ENCODE assay signal across 9 mouse cellular contexts in genomic region chr2:165512870-165513600, GRCm38 (mm10). TPM values are rescaled to one million over a fixed set of nuclear protein-coding genes. Genes with fewer than 3 reads are reported as not detected.
DNase-seq lines count a peak whose midpoint lies in the region; ATAC-seq and TF ChIP-seq lines count a peak whose summit lies in the region.
"Had no signal": no experiment of that assay in that cellular context is flagged by ENCODE, and none has a peak within 500 bp of the region (broad histone marks: within the 10 kb centered on the region; RNA-seq: fewer than 3 reads in every experiment).

No protein-coding gene starts in this region.

- no peak overlapping the region for H3K27ac ChIP-seq in heart, embryonic 11.5 days (ENCODE audit: low read depth, low read length)
- H3K27ac ChIP-seq in hindbrain, postnatal 0 days = no peak overlapping the region
- H3K27ac ChIP-seq: liver, embryonic 13.5 days had no signal

- no peak for ATAC-seq in heart, embryonic 11.5 days (replicated peaks; ENCODE audit: insufficient number of reproducible peaks, low FRiP score, low TSS enrichment)
- peak; percentile 80 for ATAC-seq in hindbrain, postnatal 0 days

- intact Hi-C loops in gastrocnemius, postnatal 36 days (cut with DNase I) = no loop called here
- intact Hi-C loops in left cerebral cortex, postnatal 25 days (cut with DNase I) = no loop called here

- H3K4me2 ChIP-seq in heart, embryonic 11.5 days = no peak overlapping the region
- no peak overlapping the region for H3K4me2 ChIP-seq in hindbrain, postnatal 0 days (ENCODE audit: low read depth, low read length)
- H3K4me2 ChIP-seq: liver, embryonic 13.5 days had no signal

- no peak for TF ChIP-seq CTCF in hindbrain, postnatal 0 days (IDR thresholded peaks at IDR 0.05; ENCODE audit: low read depth)

- H3K4me3 ChIP-seq in heart, embryonic 11.5 days (ENCODE audit: low read depth, low read length) = no peak overlapping the region
- no peak overlapping the region for H3K4me3 ChIP-seq in hindbrain, postnatal 0 days (ENCODE audit: low read length)
- H3K4me3 ChIP-seq: liver, embryonic 13.5 days had no signal

- 41% methylated on average over 11 of the region's 11 CpGs for WGBS in heart, embryonic 11.5 days (ENCODE audit: insufficient replicate concordance)
- WGBS in hindbrain, postnatal 0 days = 19% methylated on average over 11 of the region's 11 CpGs

- H3K27me3 ChIP-seq in heart, embryonic 11.5 days (ENCODE audit: control insufficient read depth, insufficient read depth, low read length) = peaks cover 6% of the 10 kb centered on the region; the same call in 1 of the 2 replicates
- H3K27me3 ChIP-seq in hindbrain, postnatal 0 days (ENCODE audit: insufficient read depth, low read length) = no peaks in the 10 kb centered on the region
- H3K27me3 ChIP-seq: liver, embryonic 13.5 days had no signal

- H3K36me3 ChIP-seq in heart, embryonic 11.5 days (ENCODE audit: control insufficient read depth, insufficient read depth, low read length) = no peaks in the 10 kb centered on the region
- no peaks in the 10 kb centered on the region for H3K36me3 ChIP-seq in hindbrain, postnatal 0 days (ENCODE audit: insufficient read depth, low read length)
- H3K36me3 ChIP-seq: liver, embryonic 13.5 days had no signal

- H3K9ac ChIP-seq in heart, embryonic 11.5 days (ENCODE audit: low read depth, low read length) = no peak overlapping the region
- no peak overlapping the region for H3K9ac ChIP-seq in hindbrain, postnatal 0 days (replicated peaks; ENCODE audit: low read length)
- H3K9ac ChIP-seq: liver, embryonic 13.5 days had no signal

- H3K9me3 ChIP-seq in heart, embryonic 11.5 days (replicated peaks; ENCODE audit: control insufficient read depth, low read length) = no peaks in the 10 kb centered on the region
- no peaks in the 10 kb centered on the region for H3K9me3 ChIP-seq in hindbrain, postnatal 0 days (ENCODE audit: low read length)
- H3K9me3 ChIP-seq: liver, embryonic 13.5 days had no signal

- peak; percentile 46 to 53 for DNase-seq in heart, adult 18-20 months
- DNase-seq in adrenal gland, postnatal 10 days = peak; percentile 73
- DNase-seq in hindbrain, postnatal 0 days (ENCODE audit: low spot score) = peak; percentile 72
- peak; percentile 63 for DNase-seq in lung, postnatal 36 days
- no peak for DNase-seq in gastrocnemius, postnatal 36 days
- no peak for DNase-seq in layer of hippocampus, postnatal 14 days (ENCODE audit: low spot score in 2 of 2)
- no peak for DNase-seq in left cerebral cortex, postnatal 25 days (ENCODE audit: low spot score in 2 of 2)
- DNase-seq: liver, embryonic 13.5 days had no signal

- peaks cover 7% of the 10 kb centered on the region; the same call in 1 of the 2 replicates for H3K4me1 ChIP-seq in heart, embryonic 11.5 days (ENCODE audit: control insufficient read depth, insufficient read depth, low read length)
- H3K4me1 ChIP-seq in hindbrain, postnatal 0 days (ENCODE audit: insufficient read depth, low read length) = peaks cover 13% of the 10 kb centered on the region; the same call in 1 of the 2 replicates
- H3K4me1 ChIP-seq: liver, embryonic 13.5 days had no signal

RNA-seq across cellular contexts. Expression of gene Slc2a10, which starts 9.4 kb away (rescaled TPM):
- 1 to 10 TPM; 5.7 to 7.0 TPM for total RNA-seq in heart, adult 18-20 months (2021)
- 2.6 and 4.1 TPM in 2 replicates for polyA plus RNA-seq in heart, embryonic 11.5 days (2014; fragmentation: Nextera tagmentation; extraction: Ambion mirVana)
- total RNA-seq in adrenal gland, postnatal 10 days (2021) = 1 to 10 TPM; 1.7 to 2.3 TPM
- 4.5 and 4.9 TPM in 2 replicates for total RNA-seq in hindbrain, postnatal 0 days (2014; rRNA removed)
- polyA plus RNA-seq in hindbrain, postnatal 0 days (2015; fragmentation: Nextera tagmentation; extraction: Ambion mirVana) = 2.8 and 3.1 TPM in 2 replicates
- 1 to 10 TPM; 1.3 to 1.4 TPM for total RNA-seq in gastrocnemius, postnatal 36 days (2021)
- total RNA-seq in layer of hippocampus, postnatal 14 days (2021) = 1 to 10 TPM; 1.0 to 1.1 TPM
- total RNA-seq in left cerebral cortex, postnatal 25 days (2021) = under 1 TPM; 0.78 to 0.83 TPM

RNA-seq across cellular contexts. Expression of gene Trp53rka, which starts 19.9 kb away (rescaled TPM):
- total RNA-seq in heart, adult 18-20 months (2021) = 10 to 100 TPM; 10.5 to 12.6 TPM
- 24.8 and 28.1 TPM in 2 replicates for polyA plus RNA-seq in heart, embryonic 11.5 days (2014; fragmentation: Nextera tagmentation; extraction: Ambion mirVana)
- 10 to 100 TPM; 13.8 to 16.8 TPM for total RNA-seq in adrenal gland, postnatal 10 days (2021)
- total RNA-seq in hindbrain, postnatal 0 days (2014; rRNA removed) = 39.7 and 41.2 TPM in 2 replicates
- 35.0 and 35.7 TPM in 2 replicates for polyA plus RNA-seq in hindbrain, postnatal 0 days (2015; fragmentation: Nextera tagmentation; extraction: Ambion mirVana)
- total RNA-seq in gastrocnemius, postnatal 36 days (2021) = 1 to 10 TPM; 7.4 to 9.4 TPM
- 10 to 100 TPM; 16.8 to 19.9 TPM for total RNA-seq in layer of hippocampus, postnatal 14 days (2021)
- total RNA-seq in left cerebral cortex, postnatal 25 days (2021) = 10 to 100 TPM; 20.4 to 20.9 TPM

RNA-seq across cellular contexts. Expression of gene Slc13a3, which starts 40.0 kb away (rescaled TPM):
- under 1 TPM; 0.25 to 0.31 TPM for total RNA-seq in heart, adult 18-20 months (2021)
- 0.29 and 0.61 TPM in 2 replicates for polyA plus RNA-seq in heart, embryonic 11.5 days (2014; fragmentation: Nextera tagmentation; extraction: Ambion mirVana)
- total RNA-seq in adrenal gland, postnatal 10 days (2021) = 10 to 100 TPM; 17.4 to 38.9 TPM
- 25.2 and 29.3 TPM in 2 replicates for total RNA-seq in hindbrain, postnatal 0 days (2014; rRNA removed)
- 15.5 and 17.8 TPM in 2 replicates for polyA plus RNA-seq in hindbrain, postnatal 0 days (2015; fragmentation: Nextera tagmentation; extraction: Ambion mirVana)
- total RNA-seq in gastrocnemius, postnatal 36 days (2021) = under 1 TPM in 1 of 2 experiments, not detected in 1; 0.27 TPM
- total RNA-seq in layer of hippocampus, postnatal 14 days (2021) = 10 to 100 TPM; 13.0 to 19.6 TPM
- 10 to 100 TPM; 16.4 to 17.8 TPM for total RNA-seq in left cerebral cortex, postnatal 25 days (2021)

Comparison
In these comparisons a context has a peak if more than half of its experiments do, and no peak if none do; other contexts are left out.
1. DNase-seq: peak in heart, adult 18-20 months (2 of 2), adrenal gland, postnatal 10 days (single experiment), hindbrain, postnatal 0 days (single experiment) and lung, postnatal 36 days (single experiment); none in gastrocnemius, postnatal 36 days (0 of 2), layer of hippocampus, postnatal 14 days (0 of 2) and left cerebral cortex, postnatal 25 days (0 of 2).
2. RNA of gene Slc13a3, which starts 40.0 kb away (total RNA-seq): 17.4 to 38.9 TPM in adrenal gland, postnatal 10 days, 25.2 to 29.3 TPM in hindbrain, postnatal 0 days, 13.0 to 19.6 TPM in layer of hippocampus, postnatal 14 days and 16.4 to 17.8 TPM in left cerebral cortex, postnatal 25 days; 0.25 to 0.31 TPM in heart, adult 18-20 months and 0.27 TPM in gastrocnemius, postnatal 36 days; every median in the first group is over 10 times any median in the second.